ENCODE assay signal across 13 mouse cellular contexts in the genomic region with DNA sequence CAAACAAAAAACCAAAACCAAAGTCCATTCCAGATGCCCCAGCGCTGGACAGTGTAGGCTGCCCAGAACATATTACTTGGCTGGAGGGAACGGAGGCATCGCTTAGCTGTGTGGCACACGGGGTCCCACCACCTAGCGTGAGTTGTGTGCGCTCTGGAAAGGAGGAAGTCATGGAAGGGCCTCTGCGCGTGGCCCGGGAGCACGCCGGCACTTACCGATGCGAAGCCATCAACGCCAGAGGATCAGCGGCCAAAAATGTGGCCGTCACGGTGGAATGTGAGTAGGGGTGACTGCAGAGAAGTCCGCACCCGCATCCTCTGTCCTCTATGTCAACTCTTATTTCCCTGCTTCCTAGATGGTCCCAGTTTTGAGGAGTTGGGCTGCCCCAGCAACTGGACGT. TPM values are rescaled to one million over a fixed set of nuclear protein-coding genes. Genes with fewer than 3 reads are reported as not detected.
DNase-seq lines count a peak whose midpoint lies in the region; ATAC-seq and TF ChIP-seq lines count a peak whose summit lies in the region.
"Had no signal": no experiment of that assay in that cellular context is flagged by ENCODE, and none has a peak within 500 bp of the region (broad histone marks: within the 10 kb centered on the region; RNA-seq: fewer than 3 reads in every experiment).

No protein-coding gene starts in this region.

- H3K4me1 ChIP-seq in hindbrain, embryonic 10.5 days (replicated peaks) = peaks cover 71% of the 10 kb centered on the region
- peaks cover 37% of the 10 kb centered on the region for H3K4me1 ChIP-seq in hindbrain, embryonic 12.5 days
- H3K4me1 ChIP-seq in E14TG2a.4 (replicated peaks; ENCODE audit: low read depth, low read length) (peaks cover 72% of the 10 kb centered on the region), ES-E14 (ENCODE audit: control insufficient read depth in 2 of 2, insufficient read depth in 2 of 2, low read length in 2 of 2, poor library complexity in 1 of 2) (peaks cover 0 to 34% of the 10 kb centered on the region in 2 experiments; a peak in 3 of 4 replicates)
- peaks cover 43% of the 10 kb centered on the region for H3K4me1 ChIP-seq in hindbrain, postnatal 0 days (ENCODE audit: insufficient read depth, low read length)

- H3K36me3 ChIP-seq in hindbrain, embryonic 10.5 days = no peaks in the 10 kb centered on the region
- no peaks in the 10 kb centered on the region for H3K36me3 ChIP-seq in hindbrain, embryonic 12.5 days
- H3K36me3 ChIP-seq in E14TG2a.4 (ENCODE audit: insufficient read depth, low read length) (no peaks in the 10 kb centered on the region), ES-E14 (ENCODE audit: control insufficient read depth, insufficient read depth, low read length, poor library complexity, severe bottlenecking) (no peaks in the 10 kb centered on the region)
- no peaks in the 10 kb centered on the region for H3K36me3 ChIP-seq in hindbrain, postnatal 0 days (ENCODE audit: insufficient read depth, low read length)

- DNase-seq in hindbrain, embryonic 10.5 days (ENCODE audit: low spot score) = peak; percentile 23
- no peak for DNase-seq in ES-E14 (ENCODE audit: low read depth, low spot score)
- no peak for DNase-seq in hindbrain, postnatal 0 days (ENCODE audit: low spot score)
- DNase-seq in gastrocnemius, adult 8-10 months (ENCODE audit: low spot score in 2 of 2) = no peak
- no peak for DNase-seq in testis, postnatal 14 days (ENCODE audit: low spot score)
- DNase-seq: kidney, postnatal 36 days; lung, embryonic 14.5 days; thymus, adult 18-20 months had no signal

- no peak overlapping the region for H3K27ac ChIP-seq in hindbrain, embryonic 10.5 days
- no peak overlapping the region for H3K27ac ChIP-seq in hindbrain, embryonic 12.5 days
- no peak overlapping the region for H3K27ac ChIP-seq in ES-E14 (ENCODE audit: insufficient read depth, low read depth, low read length, poor library complexity, severe bottlenecking)
- H3K27ac ChIP-seq in hindbrain, postnatal 0 days = no peak overlapping the region

- no peak overlapping the region for H3K4me2 ChIP-seq in hindbrain, embryonic 12.5 days (replicated peaks)
- H3K4me2 ChIP-seq in hindbrain, postnatal 0 days (ENCODE audit: low read depth, low read length) = peak overlapping the region; percentile 74

- no peak overlapping the region for H3K9ac ChIP-seq in hindbrain, embryonic 12.5 days
- H3K9ac ChIP-seq in ES-E14 (ENCODE audit: insufficient read depth, low read depth, low read length, poor library complexity, severe bottlenecking) = no peak overlapping the region
- no peak overlapping the region for H3K9ac ChIP-seq in hindbrain, postnatal 0 days (replicated peaks; ENCODE audit: low read length)
- H3K9ac ChIP-seq: lung, embryonic 14.5 days had no signal

- no peak for TF ChIP-seq CTCF in E14TG2a.4 (conservative IDR thresholded peaks at IDR 0.05; ENCODE audit: low read length)
- TF ChIP-seq CTCF in hindbrain, postnatal 0 days (IDR thresholded peaks at IDR 0.05; ENCODE audit: low read depth) = no peak

- peaks cover 100% of the 10 kb centered on the region for H3K27me3 ChIP-seq in hindbrain, embryonic 10.5 days (ENCODE audit: insufficient read depth, poor library complexity, severe bottlenecking)
- peaks cover 97% of the 10 kb centered on the region for H3K27me3 ChIP-seq in hindbrain, embryonic 12.5 days
- H3K27me3 ChIP-seq in E14TG2a.4 (ENCODE audit: insufficient read depth, low read length) = peaks cover 87% of the 10 kb centered on the region
- peaks cover 68% of the 10 kb centered on the region for H3K27me3 ChIP-seq in hindbrain, postnatal 0 days (ENCODE audit: insufficient read depth, low read length)

- peaks cover 3% of the 10 kb centered on the region; the same call in 1 of the 2 replicates for H3K9me3 ChIP-seq in hindbrain, embryonic 10.5 days
- H3K9me3 ChIP-seq in hindbrain, embryonic 12.5 days (replicated peaks) = no peaks in the 10 kb centered on the region
- H3K9me3 ChIP-seq in E14TG2a.4 (ENCODE audit: low read length) (no peaks in the 10 kb centered on the region), ES-E14 (ENCODE audit: control insufficient read depth, insufficient read depth, low read depth, low read length) (no peaks in the 10 kb centered on the region)
- no peaks in the 10 kb centered on the region for H3K9me3 ChIP-seq in hindbrain, postnatal 0 days (ENCODE audit: low read length)

- peak overlapping the region; percentile 50; the same call in 1 of the 2 replicates for H3K4me3 ChIP-seq in hindbrain, embryonic 10.5 days
- no peak overlapping the region for H3K4me3 ChIP-seq in hindbrain, embryonic 12.5 days
- peak overlapping the region; percentile 72 for H3K4me3 ChIP-seq in E14TG2a.4 (replicated peaks; ENCODE audit: low read length)
- peak overlapping the region; percentile 8 to 59; a peak in 3 of 4 replicates for H3K4me3 ChIP-seq in ES-E14 (ENCODE audit: insufficient read depth in 1 of 2, low read depth in 1 of 2, low read length in 2 of 2, poor library complexity in 1 of 2, severe bottlenecking in 1 of 2)
- peak overlapping the region; percentile 46; the same call in 1 of the 2 replicates for H3K4me3 ChIP-seq in hindbrain, postnatal 0 days (ENCODE audit: low read length)

- ATAC-seq in hindbrain, embryonic 12.5 days (ENCODE audit: low FRiP score) = no peak
- ATAC-seq in hindbrain, postnatal 0 days = no peak
- no peak for ATAC-seq in cerebellum, adult (ENCODE audit: insufficient number of reproducible peaks, low FRiP score, low TSS enrichment)
- ATAC-seq: activated CD4-positive, CD25-positive, alpha-beta regulatory T cell, adult 4 months had no signal

- in situ Hi-C loops in ES-E14 (cut with MboI; ENCODE audit: low sequenced_read_pairs in 2 of 2, unreplicated experiment in 2 of 2) = no loop called here

- 8% methylated on average over 20 of the region's 20 CpGs for WGBS in hindbrain, embryonic 10.5 days
- WGBS in hindbrain, embryonic 12.5 days = 7% methylated on average over 20 of the region's 20 CpGs
- 15% methylated on average over 20 of the region's 20 CpGs for WGBS in hindbrain, postnatal 0 days

TF ChIP-seq in ES-E14, 5 proteins besides CTCF, POLR2A, EP300 and RAD21:
- no peak for TF ChIP-seq HCFC1 (IDR thresholded peaks at IDR 0.05; ENCODE audit: borderline replicate concordance, insufficient read depth, low read length)
- TF ChIP-seq ZC3H11A (IDR thresholded peaks at IDR 0.05; ENCODE audit: borderline replicate concordance, low read depth, low read length) = no peak
- no peak for TF ChIP-seq CHD2 (IDR thresholded peaks at IDR 0.05; ENCODE audit: low read depth, low read length)
- no peak for TF ChIP-seq MAFK (IDR thresholded peaks at IDR 0.05; ENCODE audit: insufficient read depth, low read depth, low read length)
- TF ChIP-seq ZNF384 (IDR thresholded peaks at IDR 0.05; ENCODE audit: low read depth, low read length) = no peak

RNA-seq across cellular contexts. Expression of gene Icam5, which starts 4.3 kb away (rescaled TPM):
- polyA plus RNA-seq in hindbrain, embryonic 10.5 days (2016; fragmentation: Nextera tagmentation; extraction: Ambion mirVana) = 0.07 TPM in 1 of 2 replicates, not detected in the other
- polyA plus RNA-seq in hindbrain, embryonic 12.5 days (2016; fragmentation: Nextera tagmentation; extraction: Ambion mirVana) = 0.13 and 0.23 TPM in 2 replicates
- total RNA-seq in ES-E14 (2012; rRNA removed) = 1.4 and 1.8 TPM in 2 replicates
- total RNA-seq in hindbrain, postnatal 0 days (2014; rRNA removed) = 9.1 and 9.7 TPM in 2 replicates
- polyA plus RNA-seq in hindbrain, postnatal 0 days (2015; fragmentation: Nextera tagmentation; extraction: Ambion mirVana) = 3.6 and 3.7 TPM in 2 replicates
- total RNA-seq in gastrocnemius, adult 8-10 months (2022) = under 1 TPM in 1 of 4 experiments, not detected in 3; 0.08 TPM
- polyA plus RNA-seq: activated CD4-positive, CD25-positive, alpha-beta regulatory T cell, adult 4 months had no signal

RNA-seq across cellular contexts. Expression of gene Icam4, which starts 7.0 kb away (rescaled TPM):
- 5.9 and 6.0 TPM in 2 replicates for polyA plus RNA-seq in hindbrain, embryonic 10.5 days (2016; fragmentation: Nextera tagmentation; extraction: Ambion mirVana)
- 1.7 and 2.1 TPM in 2 replicates for polyA plus RNA-seq in hindbrain, embryonic 12.5 days (2016; fragmentation: Nextera tagmentation; extraction: Ambion mirVana)
- 1.5 and 3.1 TPM in 2 replicates for total RNA-seq in ES-E14 (2012; rRNA removed)
- not detected in 2 replicates for total RNA-seq in hindbrain, postnatal 0 days (2014; rRNA removed)
- polyA plus RNA-seq in hindbrain, postnatal 0 days (2015; fragmentation: Nextera tagmentation; extraction: Ambion mirVana) = 0.15 TPM in 1 of 2 replicates, not detected in the other
- 1 to 10 TPM; 1.3 to 2.7 (median 1.8) TPM for total RNA-seq in gastrocnemius, adult 8-10 months (2022)

RNA-seq across cellular contexts. Expression of gene Icam1, which starts 20.4 kb away (rescaled TPM):
- 5.1 and 5.8 TPM in 2 replicates for polyA plus RNA-seq in hindbrain, embryonic 10.5 days (2016; fragmentation: Nextera tagmentation; extraction: Ambion mirVana)
- polyA plus RNA-seq in hindbrain, embryonic 12.5 days (2016; fragmentation: Nextera tagmentation; extraction: Ambion mirVana) = 5.2 and 5.5 TPM in 2 replicates
- total RNA-seq in ES-E14 (2012; rRNA removed) = 153 and 310 TPM in 2 replicates
- total RNA-seq in hindbrain, postnatal 0 days (2014; rRNA removed) = 4.3 and 5.0 TPM in 2 replicates
- 3.8 and 4.4 TPM in 2 replicates for polyA plus RNA-seq in hindbrain, postnatal 0 days (2015; fragmentation: Nextera tagmentation; extraction: Ambion mirVana)
- total RNA-seq in gastrocnemius, adult 8-10 months (2022) = 1 to 10 TPM; 1.3 to 2.3 (median 1.4) TPM

RNA-seq across cellular contexts. Expression of gene Zglp1, which starts 30.7 kb away (rescaled TPM):
- polyA plus RNA-seq in hindbrain, embryonic 10.5 days (2016; fragmentation: Nextera tagmentation; extraction: Ambion mirVana) = 1.0 TPM in 2 replicates
- 2.4 TPM in 1 of 2 replicates, not detected in the other for polyA plus RNA-seq in hindbrain, embryonic 12.5 days (2016; fragmentation: Nextera tagmentation; extraction: Ambion mirVana)
- 1.3 and 2.0 TPM in 2 replicates for total RNA-seq in ES-E14 (2012; rRNA removed)
- total RNA-seq in hindbrain, postnatal 0 days (2014; rRNA removed) = 1.1 and 2.2 TPM in 2 replicates
- 0.16 TPM in 1 of 2 replicates, not detected in the other for polyA plus RNA-seq in hindbrain, postnatal 0 days (2015; fragmentation: Nextera tagmentation; extraction: Ambion mirVana)
- total RNA-seq in gastrocnemius, adult 8-10 months (2022) = not detected
- polyA plus RNA-seq: gonadal fat pad, adult 2 months; lung, embryonic 14.5 days had no signal

RNA-seq across cellular contexts. Expression of gene Mrpl4, which starts 33.6 kb away (rescaled TPM):
- 136 and 150 TPM in 2 replicates for polyA plus RNA-seq in hindbrain, embryonic 10.5 days (2016; fragmentation: Nextera tagmentation; extraction: Ambion mirVana)
- polyA plus RNA-seq in hindbrain, embryonic 12.5 days (2016; fragmentation: Nextera tagmentation; extraction: Ambion mirVana) = 103 and 106 TPM in 2 replicates
- total RNA-seq in ES-E14 (2012; rRNA removed) = 80.8 and 89.5 TPM in 2 replicates
- 104 and 107 TPM in 2 replicates for total RNA-seq in hindbrain, postnatal 0 days (2014; rRNA removed)
- polyA plus RNA-seq in hindbrain, postnatal 0 days (2015; fragmentation: Nextera tagmentation; extraction: Ambion mirVana) = 117 and 124 TPM in 2 replicates
- 10 to 100 TPM; 53.7 to 58.9 (median 55.7) TPM for total RNA-seq in gastrocnemius, adult 8-10 months (2022)

Comparison
In these comparisons a context has a peak if more than half of its experiments do, and no peak if none do; other contexts are left out.
1. RNA of gene Icam1, which starts 20.4 kb away (total RNA-seq): 153 to 310 TPM in ES-E14; 4.3 to 5.0 TPM in hindbrain, postnatal 0 days and 1.3 to 2.3 TPM in gastrocnemius, adult 8-10 months; every median in the first group is over 10 times any median in the second.